Mouse (Mus musculus) ES-Bruce4 (cell line): Measurements from ENCODE around the gene Pigl.

ENCODE experiments used
- CTCF ChIP-seq: IDR thresholded peaks from one replicate; pipeline ENCODE4 v1.8.1; 2011; ENCODE audit warnings: low read depth, low read length
- POLR2A ChIP-seq: IDR thresholded peaks from one replicate; pipeline ENCODE4 v1.8.1; 2011; ENCODE audit warnings: low read length; ENCODE audit not compliant: insufficient read depth

DNA sequence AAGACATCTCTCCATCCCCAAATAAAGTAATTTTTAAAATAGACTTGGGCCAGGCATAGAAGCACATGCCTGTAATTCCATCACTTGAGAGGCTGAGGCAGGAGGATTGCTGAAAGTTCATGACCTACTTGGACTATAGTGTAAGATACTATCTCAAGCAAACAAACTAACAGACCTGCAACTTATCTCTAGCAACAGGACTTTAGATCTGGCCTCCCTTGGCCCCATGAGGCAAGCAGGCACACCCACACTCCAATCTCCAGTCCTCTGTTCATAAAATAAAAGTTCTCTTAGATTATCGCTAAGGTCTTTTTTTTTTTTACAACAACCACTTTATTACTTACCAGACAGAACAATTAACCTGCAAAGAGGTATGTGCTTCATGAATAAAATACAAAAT, 28.7 kb downstream of the Pigl start:
- TF ChIP-seq POLR2A (no peak), CTCF (no peak)
